Mouse (Mus musculus): ENCODE results near the gene Pmf1.

Pmf1 gene

DNA sequence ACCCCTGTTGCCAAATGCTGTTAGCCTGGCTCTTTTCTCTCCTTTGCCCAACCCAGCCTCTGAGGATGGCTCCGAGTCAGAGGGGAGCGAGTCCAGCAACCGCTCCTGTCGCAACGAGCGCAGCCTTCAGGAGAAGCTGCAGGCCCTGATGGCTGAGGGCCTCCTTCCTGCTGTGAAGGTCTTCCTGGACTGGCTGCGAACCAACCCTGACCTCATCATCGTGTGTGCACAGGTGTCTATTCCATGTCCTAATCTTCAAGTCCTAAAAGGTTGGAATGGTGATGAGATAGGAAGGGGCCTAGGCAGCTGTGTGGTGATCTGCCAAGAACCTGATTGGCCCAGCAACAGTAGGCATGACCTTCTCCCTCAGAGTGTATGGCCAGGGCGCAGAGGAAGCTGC, 57.2 kb downstream of the Pmf1 start:
- no peak for DNase-seq (ENCODE audit: low spot score)

DNA sequence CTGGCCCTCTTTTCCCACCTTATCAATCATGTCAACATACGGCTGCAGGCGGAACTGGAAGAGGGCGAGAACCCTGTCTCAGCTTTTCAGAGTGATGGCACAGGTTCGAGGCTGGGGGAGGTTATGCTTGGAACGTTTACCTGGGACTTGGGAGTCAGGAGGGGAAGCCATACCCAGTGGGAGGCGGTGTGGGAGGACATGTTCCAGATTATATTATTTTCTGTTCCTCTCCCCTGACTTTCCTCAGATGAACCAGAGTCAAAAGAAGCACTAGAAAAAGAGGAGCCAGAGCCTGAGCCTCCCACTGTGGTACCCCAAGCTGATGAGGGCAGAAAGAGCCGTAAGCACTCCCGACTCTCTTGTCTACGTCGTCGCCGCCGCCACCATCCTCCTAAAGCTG, 59.4 kb downstream of the Pmf1 start:
- no peak for DNase-seq (ENCODE audit: low spot score)
